Mouse (Mus musculus) Muller cell, postnatal 12 days (primary cell): ENCODE data around the gene Fdxacb1.

Source experiments
- DNase-seq: peaks from one replicate; pipeline ENCODE4 v3.0.0-alpha.2; 2015; ENCODE audit errors: inconsistent ontology term

Fdxacb1 gene

DNA sequence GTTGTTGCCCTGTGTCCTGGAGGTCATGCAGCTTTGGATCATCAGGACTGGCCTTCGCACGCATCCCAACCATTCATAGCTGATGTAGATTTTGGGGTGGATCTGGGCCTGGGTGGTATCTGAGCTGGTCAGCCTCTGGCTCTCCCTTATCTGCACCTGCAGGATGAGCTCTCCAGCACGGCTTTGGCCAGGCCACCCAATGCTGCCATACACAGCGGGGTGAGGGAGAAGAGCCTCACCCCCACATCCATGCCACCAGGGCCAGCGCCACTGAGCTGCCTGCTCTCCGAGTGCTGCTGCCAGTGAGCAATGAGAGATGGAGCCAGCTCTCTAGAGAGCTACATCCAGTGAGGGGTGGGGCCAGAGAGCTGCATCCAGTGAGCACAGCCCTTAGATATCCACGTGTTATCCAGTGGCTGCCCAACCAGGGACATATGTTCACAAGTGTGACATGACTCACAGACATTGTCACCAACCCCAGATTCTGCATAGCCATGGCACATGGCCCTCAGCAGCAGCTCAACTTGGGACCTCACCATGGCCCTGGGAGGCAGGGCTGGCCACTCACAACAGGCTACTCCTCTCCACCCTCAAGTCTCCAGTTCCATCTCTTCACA, 35.1 kb downstream of the Fdxacb1 start:
- no peak for DNase-seq

DNA sequence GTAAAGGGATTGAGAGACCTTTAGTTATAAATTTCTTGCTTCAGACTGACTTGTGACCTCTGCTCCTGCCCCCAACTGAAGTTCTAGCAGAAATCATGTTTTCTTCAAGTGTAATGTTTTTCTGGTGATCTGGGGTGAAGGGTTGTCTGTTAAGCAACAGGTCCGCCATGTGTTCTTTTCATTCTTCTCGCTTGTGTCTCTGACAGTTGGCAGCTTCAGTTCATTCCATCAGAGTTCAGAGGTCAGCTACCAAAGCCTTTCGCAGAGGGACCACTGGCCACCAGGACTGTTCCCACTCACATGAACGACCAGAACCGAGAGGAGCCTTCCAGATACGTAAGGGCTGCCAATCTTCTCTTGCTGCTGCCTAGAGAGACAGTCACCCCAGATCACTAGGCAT, 40.4 kb downstream of the Fdxacb1 start:
- DNase-seq: no peak

DNA sequence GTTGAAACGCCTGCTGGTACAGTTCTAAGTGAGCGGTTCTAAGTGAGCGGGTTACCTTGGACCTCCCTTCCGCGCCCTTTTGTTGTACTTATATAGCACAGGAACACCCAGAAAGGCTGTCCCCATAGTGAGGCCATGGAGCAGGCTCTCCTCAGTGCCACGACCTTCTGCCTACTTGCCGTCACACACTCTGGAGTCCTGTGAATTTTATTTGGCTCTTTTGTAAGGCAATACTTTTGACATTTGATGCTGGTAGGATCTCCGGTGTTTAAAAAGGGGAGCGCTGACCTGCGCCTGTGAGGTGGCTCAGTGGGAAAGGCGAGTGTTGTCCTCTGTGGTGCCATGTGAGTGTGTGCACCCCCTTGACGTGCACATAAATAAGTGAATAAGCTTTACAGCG, 41.1 kb downstream of the Fdxacb1 start:
- DNase-seq: no peak

DNA sequence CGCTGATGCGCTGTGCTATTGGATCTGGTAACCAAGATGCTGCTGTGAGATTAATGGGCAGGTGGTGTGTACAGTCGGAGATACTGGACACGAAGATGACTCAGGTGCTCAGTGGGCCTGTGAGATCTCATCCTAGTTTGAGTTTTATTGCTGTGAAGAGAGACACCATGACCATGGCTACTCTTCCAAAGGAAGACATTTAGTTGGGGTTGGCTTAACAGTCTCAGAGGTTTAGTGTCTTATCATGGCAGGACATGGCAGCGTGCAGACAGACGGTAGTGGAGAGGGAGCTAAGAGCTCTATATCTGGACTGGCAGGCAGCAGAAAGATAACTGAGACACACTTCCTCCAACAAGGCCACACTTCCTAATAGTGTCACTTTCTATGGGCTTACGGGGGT, 43.2 kb downstream of the Fdxacb1 start:
- no peak for DNase-seq

DNA sequence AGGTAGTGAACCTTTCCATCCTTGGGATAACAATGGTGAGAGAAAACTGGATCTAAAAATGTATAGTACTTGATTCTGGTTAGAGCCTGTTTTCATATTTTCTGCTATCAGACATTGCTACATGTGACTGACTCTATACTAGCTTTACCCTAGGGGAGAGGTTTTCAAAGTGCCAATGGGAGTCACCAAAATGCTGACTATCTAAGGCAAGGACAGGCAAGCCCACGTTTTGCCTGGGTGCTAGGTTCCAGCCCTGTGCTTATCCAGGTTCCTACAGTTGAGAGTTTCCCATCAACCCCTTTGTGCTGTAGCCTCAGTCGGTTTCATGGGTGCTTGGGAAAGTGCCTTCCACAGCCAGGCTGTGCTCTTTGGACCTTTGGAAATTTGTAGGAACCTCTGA, 43.7 kb downstream of the Fdxacb1 start:
- no peak for DNase-seq

DNA sequence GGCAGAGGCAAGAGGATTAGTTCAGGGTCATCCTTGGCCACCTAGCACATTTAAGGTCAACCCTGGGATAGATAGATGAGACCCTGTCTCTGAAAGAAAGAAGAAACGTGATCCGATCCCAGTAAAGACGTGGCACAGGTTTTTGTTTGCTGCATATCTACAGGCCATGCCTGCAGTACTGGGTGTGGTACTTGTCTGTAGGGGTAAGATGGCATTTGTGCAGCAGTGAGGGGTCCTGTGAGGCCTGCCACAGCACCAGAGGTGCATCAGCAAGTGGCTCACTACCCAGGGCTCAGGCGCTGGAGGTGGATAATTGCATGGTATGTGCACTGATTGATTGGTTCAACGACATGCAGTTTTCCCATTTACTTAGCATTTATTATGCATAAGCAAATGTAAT, 45.8 kb downstream of the Fdxacb1 start:
- DNase-seq: no peak

DNA sequence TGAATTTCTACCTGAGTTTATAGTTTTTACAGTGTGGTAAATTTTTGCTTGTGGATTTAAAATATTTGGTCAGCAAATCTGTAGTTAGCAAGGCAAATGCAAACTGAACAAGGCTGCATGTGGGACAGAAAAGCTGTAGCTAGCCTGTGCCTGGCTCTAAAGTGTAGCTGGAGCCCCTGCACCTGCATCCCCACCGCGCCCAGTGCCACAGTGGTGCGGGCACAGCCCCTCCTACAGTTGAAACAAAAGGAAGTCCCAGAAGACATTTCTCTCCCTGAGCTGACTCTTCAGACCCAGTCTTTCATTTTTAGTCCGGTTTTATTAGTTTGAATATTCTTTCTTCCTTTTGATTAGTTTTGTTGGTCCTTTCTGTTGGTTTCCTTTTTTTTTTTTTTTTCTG, 47.6 kb downstream of the Fdxacb1 start:
- no peak for DNase-seq

DNA sequence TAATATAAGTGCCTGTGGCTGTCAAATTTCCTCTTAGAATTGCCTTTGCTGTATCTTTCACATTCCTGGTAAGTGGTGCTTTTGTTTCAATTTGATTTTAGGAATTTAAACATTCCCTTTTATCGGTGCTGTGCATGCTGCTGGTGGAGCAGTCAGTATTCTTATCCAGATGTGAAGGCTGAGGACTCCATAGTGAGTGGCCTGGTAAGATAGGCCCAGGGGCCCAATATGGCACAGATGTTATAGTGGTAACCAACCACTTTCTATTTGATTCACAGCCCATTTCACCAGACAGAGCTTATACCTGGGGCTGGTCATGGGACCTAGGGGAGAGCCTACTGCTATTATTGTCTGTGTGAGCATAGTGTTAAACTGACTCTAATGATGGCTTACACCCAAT, 48.5 kb downstream of the Fdxacb1 start:
- DNase-seq: no peak

DNA sequence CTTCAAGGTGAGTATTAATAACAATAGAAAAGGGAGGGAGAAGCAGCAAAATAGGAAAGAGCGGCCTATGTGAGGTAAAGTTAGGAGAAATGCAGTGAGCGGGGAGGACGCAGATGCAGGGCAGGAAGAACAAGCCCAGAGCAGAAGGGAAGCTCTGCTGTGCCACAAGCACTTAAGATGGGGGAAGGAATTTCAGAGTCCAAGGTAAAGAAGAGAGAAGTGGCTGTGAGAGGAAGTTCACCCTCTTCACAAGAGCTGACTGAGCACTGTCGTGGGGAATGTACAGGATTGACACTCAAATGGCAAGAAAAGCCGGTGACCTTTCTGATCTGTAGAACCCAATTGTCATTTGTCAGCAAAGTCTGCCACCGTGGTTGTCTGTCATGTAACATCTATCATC, 50.0 kb downstream of the Fdxacb1 start:
- DNase-seq: no peak

DNA sequence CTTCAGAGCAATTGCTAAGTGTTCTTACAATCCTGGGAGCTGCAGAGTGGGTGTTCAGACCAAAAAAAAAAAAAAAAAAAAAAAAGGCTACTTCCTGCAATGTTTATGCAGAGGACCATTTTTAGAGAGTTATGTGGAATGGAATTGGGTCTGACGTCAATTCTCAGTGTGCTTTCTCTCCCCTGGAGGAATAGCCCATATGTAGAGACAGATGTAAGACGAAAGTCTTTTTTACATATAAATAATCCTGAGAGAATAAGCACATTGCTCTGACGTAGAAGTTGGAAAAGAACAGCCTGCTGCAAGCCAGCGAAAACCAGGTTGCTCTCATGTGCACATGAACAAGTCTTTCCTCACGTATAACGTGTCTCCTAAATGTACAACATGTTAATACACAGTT, 51.7 kb downstream of the Fdxacb1 start:
- no peak for DNase-seq

DNA sequence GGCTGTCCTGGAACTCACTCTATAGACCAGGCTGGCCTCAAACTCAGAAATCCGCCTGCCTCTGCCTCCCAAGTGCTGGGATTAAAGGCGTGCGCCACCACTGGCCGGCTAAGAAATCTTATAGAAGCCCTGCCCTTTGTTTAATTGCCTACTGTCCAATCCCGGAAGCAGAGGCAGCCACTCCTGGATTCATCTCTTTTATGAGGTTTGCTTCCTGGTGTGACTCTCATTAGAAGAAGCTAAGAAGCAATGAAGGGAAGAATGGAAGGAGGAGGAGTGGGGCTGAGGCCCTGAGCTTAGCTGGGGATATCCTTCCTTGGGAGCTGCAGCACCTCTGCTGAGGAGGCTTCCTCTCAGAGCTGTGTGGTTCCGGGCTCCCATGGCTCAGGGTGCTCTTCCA, 53.6 kb downstream of the Fdxacb1 start:
- no peak for DNase-seq

DNA sequence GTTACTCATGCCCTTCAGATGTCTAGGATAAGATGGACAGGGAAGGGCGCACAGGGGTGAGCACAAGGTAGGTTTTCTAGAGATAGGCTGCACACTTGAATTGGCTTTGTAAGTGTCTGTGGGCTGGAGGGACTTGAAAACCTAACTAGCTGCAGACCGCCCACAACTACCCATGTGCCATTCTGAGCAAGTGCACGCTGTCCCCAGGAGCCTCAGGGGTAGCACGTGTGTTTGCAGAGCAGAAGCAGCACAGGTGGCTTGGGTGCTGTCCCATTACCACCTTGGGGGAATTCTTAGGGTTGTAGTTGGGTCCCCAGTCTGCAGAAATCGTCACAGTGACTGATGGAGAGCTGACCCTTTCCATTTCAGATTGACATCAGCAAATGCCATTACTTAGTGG, 54.2 kb downstream of the Fdxacb1 start:
- no peak for DNase-seq
